Mouse (Mus musculus): ENCODE data around the gene Rgs17.

The Rgs17 gene

DNA sequence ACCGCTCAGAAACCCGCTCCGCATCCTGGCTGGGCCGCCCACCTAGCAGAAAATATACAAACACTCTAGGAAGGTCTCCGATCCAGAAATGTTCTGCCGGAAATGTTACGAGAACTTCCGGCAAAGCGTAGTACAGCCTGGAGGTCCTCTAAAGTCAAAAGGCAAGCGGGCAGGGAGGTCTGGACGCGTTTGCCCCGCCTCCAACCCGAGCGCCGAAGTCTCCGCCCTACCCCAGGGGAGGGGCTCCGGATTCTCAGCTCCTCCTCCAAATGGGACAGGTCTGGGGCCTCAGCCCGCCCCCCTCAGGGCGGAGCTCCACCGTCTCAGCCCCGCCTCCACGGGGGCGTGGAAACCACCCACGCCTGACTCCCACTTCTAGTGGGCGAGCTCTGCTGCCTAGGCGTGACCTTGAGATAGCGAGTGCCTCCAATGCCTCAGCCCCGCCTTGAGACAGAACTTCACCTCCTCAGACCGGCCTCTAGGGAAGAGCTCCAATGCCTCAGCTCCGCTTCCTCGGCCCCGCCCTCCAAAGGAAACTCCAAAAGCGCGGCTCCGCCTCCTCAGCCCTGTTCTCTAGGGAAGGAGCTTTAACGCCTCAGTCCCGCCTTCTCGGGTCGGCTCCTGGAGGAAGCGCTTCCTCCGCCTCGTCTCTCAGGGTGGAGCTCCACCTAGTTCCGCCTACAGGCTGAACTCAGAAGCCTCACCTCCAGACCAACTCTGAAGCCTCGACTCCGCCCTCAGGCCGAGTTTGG lies 98.3 kb downstream of the Rgs17 start, which contains the start of gene Mtrf1l:
Mtrf1l (minus strand) TSS at position 171 of the 752 bp plus-strand sequence.
- DNase-seq: peak; percentile 96

- peak; percentile 47 for DNase-seq
Observed at GRCm38 (mm10) chr10:5823291-5823739, 98.9 kb downstream of the Rgs17 start.

- DNase-seq: no peak
Observed at GRCm38 (mm10) chr10:5818772-5819171, 103.4 kb downstream of the Rgs17 start.

DNA sequence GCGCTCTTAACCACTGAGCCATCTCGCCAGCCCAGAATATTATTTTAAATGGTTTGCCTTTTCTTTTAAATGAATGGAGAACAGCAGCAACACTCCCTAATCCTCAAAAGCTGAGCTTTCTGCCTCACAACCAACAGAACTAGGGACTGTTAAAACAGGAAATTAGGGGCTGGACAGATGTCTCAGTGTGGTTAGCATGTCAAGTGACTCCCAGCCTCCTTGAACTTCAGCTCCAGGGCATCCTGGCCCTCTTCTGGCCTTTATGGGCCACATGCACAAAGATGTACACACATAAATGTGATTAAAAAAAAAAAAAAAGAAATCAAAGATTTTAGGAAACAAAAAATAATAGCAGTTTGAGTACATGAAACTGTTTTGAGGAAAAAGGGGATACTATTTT lies 106.2 kb downstream of the Rgs17 start:
- DNase-seq: no peak

- DNase-seq: no peak
Observed at GRCm38 (mm10) chr10:5813724-5814123, 108.5 kb downstream of the Rgs17 start.

DNA sequence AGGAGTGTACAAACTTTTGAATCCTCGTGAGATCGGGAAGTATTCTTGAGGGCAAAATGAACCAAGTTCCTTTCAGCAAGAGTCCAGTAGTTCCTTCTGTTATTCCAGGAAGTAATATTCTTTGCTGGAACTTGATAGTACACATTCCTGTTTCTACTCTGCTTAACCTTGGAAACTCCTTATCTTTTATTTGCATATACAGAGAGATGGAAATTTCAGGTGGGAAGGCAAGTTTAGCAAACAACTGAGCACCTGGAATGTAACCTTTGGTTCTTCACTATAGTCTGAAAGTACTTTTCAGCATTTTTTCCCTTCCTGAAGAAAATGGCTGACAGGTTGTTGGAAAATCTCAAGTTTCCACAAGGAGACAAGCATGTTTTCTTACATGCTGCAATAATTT lies 114.5 kb downstream of the Rgs17 start:
- no peak for DNase-seq

GRCm38 (mm10) chr10:5806996-5807395 lies 115.2 kb downstream of the Rgs17 start:
- DNase-seq: no peak

DNA sequence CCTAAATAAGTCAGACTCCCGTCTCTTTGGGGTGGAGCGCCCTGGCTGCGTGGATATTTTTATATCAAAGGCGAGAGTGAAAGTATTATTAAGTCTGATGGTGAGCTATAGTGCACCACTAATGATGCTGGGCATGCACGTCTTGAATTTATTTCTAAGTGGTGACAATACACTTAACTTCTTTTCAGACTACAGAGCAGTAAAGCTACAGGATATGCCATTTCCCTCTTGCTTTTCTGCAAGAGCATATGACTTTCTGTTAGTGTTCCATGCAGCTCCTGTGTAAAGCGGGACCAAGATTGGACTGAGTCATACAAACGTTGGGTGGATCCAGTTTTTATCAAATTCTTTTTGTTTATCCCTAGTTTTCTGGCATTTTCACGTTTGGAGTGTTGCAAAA lies 115.8 kb downstream of the Rgs17 start:
- peak; percentile 25 for DNase-seq

GRCm38 (mm10) chr10:5805731-5806307 lies 116.4 kb downstream of the Rgs17 start:
- peak; percentile 95 for DNase-seq

GRCm38 (mm10) chr10:5805243-5805730 lies 116.9 kb downstream of the Rgs17 start, which contains the start of gene Fbxo5:
TSS of gene Fbxo5 (minus strand) at chr10:5805600.
- DNase-seq: peak; percentile 99

DNA sequence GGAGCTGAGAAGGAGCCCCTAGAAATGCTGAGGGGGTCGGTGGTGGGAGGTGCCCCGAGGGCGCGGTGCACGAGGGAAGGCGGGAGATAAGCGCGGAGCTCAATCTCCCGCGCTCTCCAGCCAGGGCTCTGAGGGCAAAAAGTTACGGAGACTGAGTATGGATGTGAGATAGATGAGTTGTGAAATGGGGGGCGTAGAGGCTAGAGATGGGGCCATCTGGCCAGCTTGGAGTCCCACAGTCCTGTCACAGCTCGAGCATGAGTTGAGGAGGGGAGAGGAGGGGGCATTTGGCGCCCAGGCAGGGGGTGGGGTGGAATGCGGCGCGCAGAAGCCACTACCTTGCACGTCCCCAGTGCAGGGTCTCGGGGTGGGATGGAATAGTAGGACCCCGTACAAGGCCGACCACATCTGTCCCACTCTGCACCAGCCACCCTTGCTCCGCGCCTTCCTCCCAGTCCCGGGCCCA lies 117.5 kb downstream of the Rgs17 start:
- no peak for DNase-seq

DNA sequence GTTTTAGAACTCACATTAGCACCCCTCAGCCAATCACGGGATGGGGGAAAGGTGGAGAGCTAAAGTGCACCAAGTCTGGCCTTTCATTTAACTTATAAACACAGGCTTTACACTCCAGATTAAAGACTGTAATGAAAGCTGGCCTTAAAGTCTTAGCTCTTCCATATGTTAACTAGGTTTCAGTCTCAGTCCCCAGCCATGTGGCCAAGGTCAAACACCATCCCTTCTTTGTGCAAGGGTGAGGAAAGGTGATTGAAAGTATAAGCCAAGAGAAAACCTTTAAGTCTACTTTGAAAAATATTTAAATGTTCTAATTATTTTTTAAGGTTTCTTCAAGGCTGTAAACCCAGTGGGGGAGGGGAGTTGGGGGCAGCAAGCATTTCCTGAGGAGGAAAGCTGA lies 118.5 kb downstream of the Rgs17 start:
- DNase-seq: no peak

GRCm38 (mm10) chr10:5802866-5803265 lies 119.3 kb downstream of the Rgs17 start:
- DNase-seq: no peak

- DNase-seq: no peak
Observed at GRCm38 (mm10) chr10:5800490-5800889, 121.7 kb downstream of the Rgs17 start.

DNA sequence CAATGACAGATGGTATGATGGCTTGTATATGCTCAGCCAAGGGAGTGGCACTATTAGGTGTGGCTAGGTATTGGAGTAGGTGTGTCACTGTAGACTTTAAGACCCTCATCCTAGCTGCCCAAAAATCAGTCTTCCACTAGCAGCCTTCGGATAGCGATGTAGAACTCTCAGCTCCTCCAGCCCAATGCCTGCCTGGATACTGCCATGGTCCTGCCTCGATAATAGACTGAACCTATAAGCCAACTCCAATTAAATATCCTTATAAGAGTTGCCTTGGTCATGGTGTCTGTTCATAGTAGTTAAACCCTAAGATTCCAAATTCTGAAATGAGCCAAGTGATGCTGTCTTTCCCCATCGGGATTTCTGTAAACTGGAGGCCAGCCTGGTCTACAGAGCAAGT lies 124.1 kb downstream of the Rgs17 start:
- DNase-seq: no peak

DNA sequence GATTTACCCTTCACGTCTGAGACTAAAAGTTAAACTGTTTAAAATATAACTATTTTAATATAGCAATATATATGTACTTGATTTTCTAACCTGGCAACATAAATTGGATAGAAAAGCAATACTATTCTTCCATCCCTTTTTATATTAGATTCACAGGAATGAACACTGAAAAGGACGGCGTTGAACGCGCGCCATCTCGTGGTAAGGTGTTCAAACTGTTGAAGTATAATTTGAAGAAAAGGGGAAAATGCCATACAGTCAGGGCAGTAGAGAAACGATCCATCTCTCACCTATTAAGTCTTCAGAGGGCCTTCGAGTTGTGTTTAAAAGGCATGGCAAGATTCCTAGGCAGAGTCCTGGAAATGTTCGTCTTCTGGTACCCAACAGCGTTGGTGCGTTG lies 131.5 kb downstream of the Rgs17 start:
- peak; percentile 28 for DNase-seq

- DNase-seq: no peak
Observed at GRCm38 (mm10) chr10:5786923-5787322, 135.3 kb downstream of the Rgs17 start.

All from cerebellum, adult 11 months (tissue).